Mouse (Mus musculus): ENCODE measurements around the gene Pbx1.

- TF ChIP-seq CTCF (IDR thresholded peaks at IDR 0.05; ENCODE audit: low read depth, low read length) (no peak), POLR2A (IDR thresholded peaks at IDR 0.05; ENCODE audit: extremely low read depth, insufficient read depth, low read length) (no peak)
These were observed 144.1 kb downstream of the Pbx1 start for GRCm38 (mm10) chr1:168287843-168288591.
